Mouse (Mus musculus) adrenal gland, adult 18-20 months (tissue): ENCODE measurements around the gene Trim2. TPM values are rescaled to one million over a fixed set of nuclear protein-coding genes. Genes with fewer than 3 reads are reported as not detected.
A peak's percentile ranks its signal among the peaks of the same experiment; 100 is the strongest.

Source experiments
- DNase-seq, 2 experiments: peaks; one replicate each; pipeline ENCODE4 v3.0.0; 2021 to 2022; ENCODE audit warnings: low spot score in 2 of 2
- total RNA-seq, 2 experiments: library from RNA; stranded (reverse); gene quantifications; 1 replicate in 1 of 2; 2 replicates in 1 of 2; pipeline ENCODE4 v1.2.3; 2021

The Trim2 gene
- total RNA-seq, 2 experiments from 2014 or later, result 29.2 to 88.9 TPM

DNA sequence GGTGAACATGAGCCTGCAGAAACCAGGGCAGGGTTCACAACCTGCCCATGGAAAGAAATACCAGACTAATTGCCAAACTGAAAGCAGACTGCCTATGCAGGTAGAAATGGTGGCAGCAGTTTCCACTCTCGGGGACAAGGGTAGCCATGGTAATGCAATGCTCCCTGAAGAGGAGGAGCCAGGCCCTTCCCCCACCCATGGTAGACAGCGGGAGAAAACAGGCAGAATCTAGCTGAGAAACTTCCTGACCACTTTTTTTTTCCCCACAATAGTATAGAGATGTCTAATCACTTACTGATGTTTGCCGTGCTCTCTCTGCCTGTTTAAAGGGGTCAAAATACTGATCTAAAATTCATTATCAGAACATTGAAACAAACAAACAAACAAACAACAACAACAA, 17.8 kb upstream of the Trim2 start:
- DNase-seq, result no peak

DNA sequence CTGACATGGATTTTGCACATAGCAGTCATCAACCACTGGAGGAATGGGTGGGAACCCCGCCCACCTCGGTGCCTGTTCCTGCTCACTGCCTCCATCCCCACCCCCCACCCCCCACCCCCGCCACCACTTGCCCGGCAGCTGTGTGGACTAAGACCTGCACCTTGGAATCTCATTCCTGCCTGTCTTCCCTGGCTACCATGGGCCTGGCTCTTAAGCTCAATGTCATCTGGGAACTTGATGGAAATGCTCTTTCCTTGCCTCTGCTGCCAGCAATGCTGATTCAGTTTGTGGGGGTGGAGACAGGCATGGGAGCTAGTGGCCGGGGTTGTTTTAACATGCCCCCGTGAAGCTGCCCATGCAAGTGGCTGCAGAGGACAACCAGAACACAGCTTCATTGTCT, 17.3 kb upstream of the Trim2 start:
- no peak for DNase-seq

DNA sequence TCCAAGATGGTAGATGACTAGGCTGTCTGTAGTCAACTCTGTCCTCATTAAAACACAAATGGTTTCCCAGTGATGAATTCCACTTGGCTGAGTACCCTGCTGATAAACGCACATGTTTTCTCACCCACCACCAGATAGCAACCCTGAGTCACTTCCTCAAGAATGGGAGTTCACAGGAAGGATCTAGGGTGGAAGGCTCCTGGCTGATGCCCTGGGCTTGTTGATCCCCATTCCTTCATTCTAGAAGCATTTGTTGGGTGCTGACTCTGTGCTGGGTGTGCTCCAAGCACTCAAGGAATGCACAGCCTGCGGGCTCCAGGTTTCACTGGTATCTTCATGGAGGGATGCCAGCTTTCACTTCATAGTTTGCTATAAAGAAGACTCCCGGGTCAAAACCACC, 12.8 kb upstream of the Trim2 start:
- DNase-seq, result no peak

DNA sequence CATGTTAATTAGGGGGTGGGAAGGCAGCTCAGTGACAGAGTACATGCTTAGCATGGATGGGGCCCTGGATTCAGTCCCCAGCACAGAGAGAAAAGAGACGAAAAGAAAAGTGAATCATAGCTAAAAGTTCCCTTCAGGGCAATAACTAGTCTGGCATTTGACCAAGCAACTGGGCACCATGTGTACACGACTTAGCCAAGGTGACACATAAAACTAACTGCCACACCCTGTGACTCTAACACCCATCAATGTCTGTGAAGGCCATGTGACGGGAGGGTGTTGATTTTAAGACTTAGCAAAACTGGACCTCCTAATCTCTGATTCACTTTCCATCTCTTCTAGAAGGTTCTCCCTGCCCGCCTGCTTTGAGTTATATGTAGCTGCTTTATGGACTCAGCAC, 12.2 kb upstream of the Trim2 start:
- DNase-seq, result no peak

DNA sequence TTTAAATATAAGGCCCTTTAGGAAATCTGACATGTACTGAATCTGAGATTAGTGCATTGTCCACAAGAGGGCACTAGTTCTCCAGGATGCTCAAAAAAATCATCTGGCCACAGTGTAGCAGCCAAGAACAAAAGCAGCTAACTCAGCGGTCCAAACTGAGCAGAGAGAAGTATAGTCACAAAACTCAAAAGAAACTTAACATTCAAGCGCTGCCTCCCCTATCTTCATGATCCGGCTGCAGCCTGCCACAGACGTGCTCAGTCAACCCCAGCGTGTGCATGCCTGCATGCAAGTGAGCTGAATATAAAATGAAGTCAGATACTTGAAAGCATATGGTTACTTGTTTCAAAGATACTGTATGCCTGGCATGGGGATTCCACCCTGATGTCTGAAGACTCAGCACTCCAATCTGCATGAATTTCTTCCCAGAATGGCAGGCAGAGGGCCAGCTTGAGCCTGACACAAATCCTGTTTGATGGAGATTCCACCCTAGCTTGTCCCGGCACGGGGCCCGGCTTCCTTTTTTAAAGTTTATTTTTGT, 8.0 kb upstream of the Trim2 start:
- DNase-seq, result peak in 1 of 2 experiments; percentile 43

DNA sequence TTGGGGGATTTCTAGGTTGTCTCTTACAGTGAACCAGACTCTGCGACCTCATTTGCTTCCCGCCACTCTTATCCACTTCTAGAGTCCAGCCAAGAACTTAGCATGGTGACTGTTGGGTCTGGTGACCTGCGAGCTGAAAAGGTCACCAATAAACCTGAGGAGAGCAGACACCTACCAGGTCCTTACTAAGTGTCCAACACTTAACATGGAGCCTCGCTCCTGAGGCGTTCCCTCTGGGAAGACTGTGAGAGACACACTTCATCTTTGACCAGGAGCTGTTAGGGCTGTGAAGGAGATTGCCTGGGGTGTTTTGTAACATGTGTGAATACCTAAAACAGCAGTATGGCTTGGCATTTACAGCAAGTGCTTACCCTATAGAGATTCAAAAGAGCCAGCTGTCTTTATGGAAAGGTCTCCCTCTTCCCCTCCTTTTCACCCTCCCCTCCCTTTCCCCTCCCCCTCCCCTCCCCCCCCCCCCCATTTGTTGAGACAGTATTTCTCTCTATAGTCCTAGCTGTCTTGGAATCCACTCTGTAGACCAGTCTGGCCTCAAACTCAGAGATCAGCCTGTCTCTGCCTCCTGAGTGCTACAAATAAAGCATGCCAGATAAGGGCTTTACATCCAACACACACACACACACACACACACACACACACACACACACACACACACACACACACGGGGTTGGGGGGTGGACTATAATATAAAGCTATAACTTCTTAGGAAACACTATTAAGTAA, 7.3 kb upstream of the Trim2 start:
- DNase-seq, result no peak

DNA sequence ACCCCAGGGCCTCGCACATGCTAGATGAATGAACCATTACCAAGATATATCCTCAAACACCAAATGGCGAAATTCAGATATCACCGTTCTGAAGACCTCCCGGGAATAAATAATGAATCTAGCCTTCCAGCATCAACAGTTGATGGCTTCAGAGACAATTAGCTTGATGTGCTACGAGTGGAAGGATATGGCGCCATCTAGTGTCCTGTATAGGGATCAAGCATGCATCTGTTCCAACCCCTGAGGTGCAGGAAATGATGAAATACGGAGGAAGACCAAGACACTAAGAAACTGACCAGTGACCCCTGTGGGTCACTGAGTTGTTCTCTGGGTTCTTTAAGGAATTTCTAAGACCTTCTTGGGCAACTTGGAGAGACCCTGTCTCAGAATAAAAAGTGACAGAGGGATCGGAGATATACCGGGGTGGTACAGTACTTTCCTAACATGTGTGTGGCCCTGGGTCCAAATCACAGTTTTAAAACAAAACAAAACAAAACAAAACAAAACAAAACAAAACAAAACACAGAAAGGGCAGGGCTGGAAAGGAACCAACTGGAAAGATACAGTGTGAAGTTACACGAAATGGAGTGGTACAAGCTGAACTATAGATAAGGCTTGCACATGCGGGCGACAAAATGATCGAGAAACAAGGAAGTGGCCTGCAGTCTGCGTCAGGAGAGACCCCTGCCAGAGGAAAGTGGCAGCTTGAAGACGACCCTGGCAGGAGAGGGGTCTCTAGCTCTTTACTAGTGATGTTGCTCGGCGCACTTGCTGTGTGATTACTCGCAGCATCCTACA, 6.5 kb upstream of the Trim2 start:
- DNase-seq, result peak; percentile 43 to 48

DNA sequence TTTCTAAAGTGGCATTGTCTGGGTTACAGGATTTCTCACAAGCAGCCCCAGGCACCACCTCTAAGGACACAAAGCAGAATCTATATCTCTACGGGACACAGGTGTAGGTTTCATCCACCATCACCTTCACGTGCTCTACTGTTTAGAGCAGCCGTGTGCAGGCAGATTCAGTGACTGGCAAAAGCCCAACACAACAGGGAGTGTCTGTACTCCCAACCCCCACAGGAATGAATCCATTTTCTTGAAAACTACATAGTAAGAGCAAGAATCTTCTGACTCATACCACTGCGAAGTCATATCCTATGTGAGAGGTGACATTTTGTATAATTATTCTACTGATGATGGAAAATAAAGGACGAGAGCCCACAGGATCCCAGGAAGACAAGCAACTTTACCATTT, 5.6 kb upstream of the Trim2 start:
- DNase-seq, result no peak

DNA sequence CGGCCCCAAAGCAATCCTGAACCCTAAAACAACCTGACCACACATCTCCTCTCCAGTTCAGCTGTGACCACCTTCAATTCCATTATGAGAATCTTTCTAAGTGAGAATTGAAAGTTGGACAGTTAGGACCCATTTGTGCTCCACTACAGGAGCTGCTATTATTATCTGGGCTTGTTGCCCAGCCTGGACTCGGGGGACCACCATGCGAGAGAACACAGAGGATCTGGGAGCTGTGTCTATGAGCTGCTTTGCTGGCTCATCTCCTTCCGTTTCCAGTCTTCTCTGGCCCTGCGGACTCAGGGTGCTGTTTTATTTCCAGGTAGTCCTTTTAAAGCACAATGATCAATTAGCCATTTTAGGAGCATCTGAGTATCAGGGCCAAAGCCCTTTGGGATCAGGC, 839 bp upstream of the Trim2 start:
- DNase-seq, result no peak

DNA sequence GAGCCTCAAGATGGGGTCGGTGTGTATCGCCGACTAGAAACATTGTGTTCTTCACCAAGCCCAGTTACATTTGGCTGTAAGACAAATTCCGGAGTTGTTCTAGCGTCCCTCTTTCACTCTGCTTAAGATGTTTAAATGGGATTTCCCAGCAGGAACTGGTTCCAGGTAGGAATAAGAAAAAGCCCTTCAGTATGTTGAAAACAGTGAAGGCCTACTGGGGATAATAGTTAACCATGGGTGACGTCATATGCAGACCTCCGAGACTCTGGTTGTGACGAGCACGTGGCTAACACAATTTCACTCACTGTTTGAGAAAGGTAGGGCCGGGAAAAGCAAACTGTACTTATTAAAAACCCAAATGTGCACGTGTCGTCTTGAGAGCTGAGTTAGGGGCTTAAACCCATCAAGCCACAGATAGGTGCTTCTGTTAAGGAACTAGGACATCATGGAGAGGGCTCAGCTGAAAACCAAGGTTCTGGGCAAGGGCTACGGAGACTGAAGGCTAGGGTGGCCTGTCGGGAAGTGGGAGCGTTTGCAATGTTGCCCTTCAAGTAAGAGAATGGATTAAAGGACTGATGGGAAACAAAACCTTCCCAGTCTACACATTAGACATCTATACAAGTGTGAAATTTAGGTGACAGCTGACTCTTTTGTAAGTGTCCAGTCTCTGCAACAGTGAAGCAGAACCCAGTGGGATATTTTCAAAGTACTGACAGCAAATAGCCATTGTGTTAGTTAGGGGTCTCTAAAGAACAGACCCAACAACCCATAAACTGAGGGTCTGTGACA, 761 bp downstream of the Trim2 start:
- no peak for DNase-seq

DNA sequence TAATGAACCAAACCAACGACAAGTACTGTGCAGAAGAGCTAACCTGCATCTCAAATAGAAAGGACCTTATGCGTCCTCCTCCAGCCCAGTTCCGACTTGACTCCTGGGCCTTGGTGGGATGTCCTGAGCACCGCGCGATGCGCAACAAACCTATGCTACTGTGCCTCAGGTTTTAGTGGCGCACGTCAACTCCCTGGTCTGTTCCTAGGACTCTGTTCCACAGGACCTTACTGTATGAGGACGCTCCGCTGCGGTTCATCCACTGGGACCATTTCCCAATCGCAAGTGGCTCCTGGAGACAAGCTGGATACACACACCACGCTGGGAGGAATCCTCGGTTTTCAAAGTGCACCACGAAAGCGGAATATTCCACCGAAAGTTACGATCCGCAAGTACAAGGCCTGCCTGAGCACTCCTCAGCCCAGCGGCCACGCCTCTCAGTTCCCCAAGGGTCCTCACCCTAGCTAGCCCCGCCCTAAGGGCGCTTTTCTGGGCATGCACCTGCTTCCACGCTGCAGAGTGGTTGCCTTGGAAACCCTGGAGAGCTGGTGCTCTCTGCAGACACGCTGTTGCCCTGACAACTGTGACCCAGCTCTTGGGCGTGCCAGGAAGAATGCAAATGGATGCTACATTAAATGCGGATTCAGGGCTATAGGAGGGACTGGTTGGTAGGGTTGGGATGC, 1.5 kb downstream of the Trim2 start:
- DNase-seq, result no peak

DNA sequence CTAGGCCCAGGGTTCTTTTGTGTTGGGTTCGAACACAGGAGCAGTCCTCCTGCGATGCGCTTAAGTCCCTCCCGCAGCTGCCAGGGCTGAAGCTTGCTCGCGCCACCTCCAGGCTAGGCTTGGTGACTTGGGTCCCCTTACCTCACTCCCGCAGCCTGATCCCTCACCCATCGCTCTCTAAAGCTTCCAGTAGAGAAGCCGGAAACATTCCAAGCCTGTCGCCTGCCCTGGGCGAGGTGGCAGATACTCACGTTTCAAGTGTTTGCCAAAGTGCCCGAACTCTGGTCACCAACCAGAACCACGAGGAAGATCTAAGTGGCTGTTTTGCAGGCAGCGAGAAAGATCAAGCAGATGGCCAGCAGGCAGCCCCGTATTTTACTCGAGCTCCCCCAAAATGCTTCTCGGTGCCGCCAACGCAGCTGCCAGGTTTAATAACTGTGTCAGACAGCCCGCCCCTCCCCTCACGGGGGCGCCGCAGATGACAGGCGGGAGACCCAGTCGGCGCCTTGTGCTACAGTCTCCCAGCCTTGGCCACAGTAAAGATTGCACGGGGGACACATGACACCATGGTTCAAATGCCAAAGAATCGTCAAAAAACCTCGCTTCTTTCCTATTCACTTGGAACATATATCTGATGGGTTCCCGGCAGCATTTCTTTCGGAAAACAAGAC, 2.2 kb downstream of the Trim2 start:
- DNase-seq, result peak; percentile 28 to 35

DNA sequence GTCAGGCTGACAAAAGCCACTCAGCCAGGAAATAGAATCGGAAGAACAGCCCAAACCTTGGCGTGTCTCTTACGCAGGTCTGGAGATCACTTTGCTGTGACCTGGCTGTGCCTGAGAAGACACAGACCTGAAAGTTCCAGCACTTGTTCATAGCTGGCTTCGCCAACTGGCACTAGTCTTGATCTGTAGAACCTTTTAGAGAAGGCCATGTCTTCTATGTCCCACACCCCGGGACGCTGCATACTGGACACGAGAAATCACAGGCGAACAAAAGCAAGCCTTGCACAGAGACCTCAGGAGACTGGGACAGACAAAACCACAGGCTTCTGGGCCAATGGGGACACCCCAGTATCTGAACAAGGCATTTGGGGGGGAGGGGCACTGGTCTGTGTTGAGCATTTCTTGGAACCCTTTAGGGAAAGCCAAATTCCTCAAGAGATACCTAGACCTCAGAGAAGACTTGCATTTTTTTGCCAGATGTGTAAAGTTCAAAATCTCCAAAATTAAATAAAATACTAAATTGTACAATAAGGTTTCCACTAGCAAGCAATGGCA, 3.2 kb downstream of the Trim2 start:
- no peak for DNase-seq

DNA sequence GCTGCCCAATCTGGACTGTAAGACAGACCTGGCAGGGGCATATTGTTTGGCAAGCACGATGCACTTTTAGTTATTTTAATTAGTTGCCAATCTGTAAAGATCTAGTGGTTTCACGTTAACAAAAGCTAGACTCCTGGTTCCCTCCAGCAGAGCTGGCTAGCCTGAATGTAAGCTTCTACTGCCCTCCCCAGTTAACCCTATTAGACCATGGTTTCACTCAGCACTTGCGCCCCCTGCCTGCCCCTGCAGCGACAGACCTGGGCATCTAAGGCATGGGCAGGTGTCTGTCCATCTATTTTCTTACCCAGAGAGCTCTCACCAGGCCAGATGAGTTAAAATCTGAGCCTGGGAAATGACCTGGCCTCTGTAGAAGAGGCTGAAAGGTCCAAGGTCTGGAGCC, 4.4 kb downstream of the Trim2 start:
- peak in 1 of 2 experiments; percentile 33 for DNase-seq

DNA sequence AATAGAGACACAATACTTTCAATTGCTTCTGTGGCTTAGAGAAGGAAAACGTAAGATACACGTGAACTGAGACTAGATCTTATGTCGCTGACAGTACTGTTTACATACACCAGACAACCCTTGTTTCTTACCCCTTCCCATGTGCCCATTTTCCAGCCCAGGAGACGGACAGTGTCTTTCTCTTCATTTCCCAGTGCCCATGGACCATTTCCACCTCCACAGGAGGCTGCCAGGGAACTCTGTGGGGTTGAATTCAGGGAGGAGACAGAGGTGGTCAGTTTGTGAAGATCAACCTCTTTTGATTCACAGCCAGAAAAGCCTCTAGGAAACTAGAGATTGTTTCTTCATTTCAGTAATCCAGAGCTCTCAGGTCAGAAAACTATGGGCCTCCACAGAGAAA, 5.0 kb downstream of the Trim2 start:
- DNase-seq, result no peak

DNA sequence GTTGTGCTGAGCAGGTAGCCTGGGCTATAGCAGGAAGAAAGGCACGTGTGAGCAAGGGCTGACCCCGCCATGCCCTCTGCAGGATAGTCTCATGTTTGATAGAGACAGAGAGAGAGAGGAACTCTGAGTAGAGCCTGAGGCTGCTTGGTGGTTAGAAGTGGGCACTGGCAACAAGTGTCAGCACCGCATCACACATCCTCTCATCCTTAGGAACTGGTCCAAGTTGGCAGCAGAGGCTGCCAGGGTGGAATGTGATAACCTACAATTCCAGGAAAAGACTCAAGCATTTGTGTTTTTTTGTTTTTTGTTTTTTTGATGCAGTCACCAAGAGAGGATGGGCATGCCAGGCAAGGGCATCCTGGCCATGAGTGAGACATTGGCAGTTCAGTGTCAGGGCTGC, 8.5 kb downstream of the Trim2 start:
- peak in 1 of 2 experiments; percentile 14 for DNase-seq

DNA sequence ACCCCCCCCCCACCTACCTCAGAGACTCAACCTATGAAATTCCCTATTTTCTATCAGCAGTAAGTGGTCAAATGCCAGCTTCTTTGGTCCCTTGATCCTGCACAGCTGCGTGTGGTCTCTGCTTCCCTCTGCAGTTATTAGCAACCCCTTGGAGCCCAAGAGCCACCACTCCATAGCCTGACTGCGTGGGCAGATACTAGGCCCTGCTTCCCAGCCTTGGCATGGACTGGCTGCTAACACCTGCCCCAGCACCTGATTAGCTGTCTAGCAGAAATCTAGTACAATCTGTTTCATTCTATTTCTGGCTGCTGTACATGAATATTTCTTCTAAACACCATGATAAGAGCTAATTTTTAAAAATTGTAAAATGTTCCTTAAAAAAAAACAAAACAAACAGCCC, 10.0 kb downstream of the Trim2 start:
- DNase-seq, result no peak

DNA sequence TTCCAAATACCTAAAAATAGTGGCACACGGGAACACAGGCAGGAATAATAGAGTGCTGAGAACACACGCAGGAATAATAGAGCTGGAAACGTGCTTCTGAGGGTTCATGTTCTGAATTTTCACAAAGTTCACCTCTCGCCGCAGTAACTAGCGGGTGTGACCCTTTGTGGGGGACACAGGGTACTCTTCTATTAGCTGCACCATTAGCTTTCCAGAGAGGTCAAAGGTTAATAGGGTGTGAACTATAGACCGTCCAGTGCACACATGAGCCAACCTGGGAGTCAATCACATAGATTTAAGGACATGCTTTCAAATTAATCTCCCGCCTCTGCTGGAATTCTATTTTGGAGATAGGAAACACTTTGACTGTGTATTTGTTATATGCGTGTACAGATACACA, 11.9 kb downstream of the Trim2 start:
- no peak for DNase-seq

DNA sequence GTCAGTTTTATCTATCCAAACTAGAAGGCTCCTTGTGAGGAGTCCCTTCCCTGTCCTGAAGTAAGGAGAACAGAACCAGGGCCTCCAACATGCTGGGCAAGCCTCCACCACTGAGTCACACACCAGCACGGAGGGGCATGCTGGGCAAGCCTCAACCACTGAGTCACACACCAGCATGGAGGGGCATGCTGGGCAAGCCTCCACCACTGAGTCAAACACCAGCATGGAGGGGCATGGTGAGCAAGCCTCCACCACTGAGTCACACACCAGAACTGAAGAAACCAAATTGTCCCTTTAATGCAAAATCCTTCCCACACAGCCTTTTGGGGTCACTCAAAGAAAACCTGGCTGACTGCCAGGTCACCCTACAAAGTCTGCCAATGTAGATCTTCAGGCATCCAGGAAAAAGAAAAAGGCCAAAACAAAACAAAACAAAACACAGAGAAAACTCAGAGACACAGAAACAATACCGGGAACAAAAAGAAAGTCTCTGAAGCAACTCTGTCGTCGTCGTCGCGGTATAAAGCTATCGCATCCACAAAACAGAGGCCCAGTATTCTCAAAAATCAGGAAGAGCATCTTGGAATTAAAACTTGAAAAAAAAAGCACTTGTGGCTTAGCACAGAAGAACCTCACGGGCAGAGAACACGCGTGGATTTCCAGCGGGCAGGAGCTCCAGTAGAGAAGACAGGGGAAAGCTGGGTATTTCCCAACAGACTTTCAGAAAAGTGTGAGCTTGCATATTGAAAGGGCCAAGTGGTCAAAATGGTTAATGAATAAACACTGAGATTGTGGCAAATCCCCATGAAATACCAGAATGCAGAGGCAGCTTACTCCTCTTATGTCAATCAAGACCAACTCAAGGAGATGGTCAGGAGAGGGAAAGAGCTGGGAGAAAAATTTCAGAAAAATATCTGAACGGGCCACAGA, 12.7 kb downstream of the Trim2 start:
- no peak for DNase-seq
